Mouse (Mus musculus) stomach, postnatal 0 days (tissue): ENCODE measurements around the gene Eef1a2. TPM values are rescaled to one million over a fixed set of nuclear protein-coding genes. Genes with fewer than 3 reads are reported as not detected.

Experiments used
- ATAC-seq: fragments of 200-750 bp; cut with Nextera tagmentation; 2 replicates; pipeline ENCODE4 v1.8.0; 2017; ENCODE audit not compliant: low FRiP score, low TSS enrichment
- DNase-seq: peaks from one replicate; pipeline ENCODE4 v3.0.0-alpha.2; 2016; ENCODE audit warnings: low spot score
- H3K27ac ChIP-seq: fragments of 300-500 bp; sonication (generic); replicated peaks from 2 replicates; pipeline ENCODE4 v1.5.1; 2014; ENCODE audit warnings: mild to moderate bottlenecking, control low read depth
- H3K27me3 ChIP-seq: fragments of 300-500 bp; sonication (generic); 2 replicates; pipeline ENCODE4 v1.6.1; 2014; ENCODE audit warnings: low read length; ENCODE audit not compliant: control insufficient read depth, insufficient read depth
- H3K36me3 ChIP-seq: fragments of 300-500 bp; sonication (generic); 2 replicates; pipeline ENCODE4 v1.6.1; 2014; ENCODE audit warnings: low read length, mixed read lengths; ENCODE audit not compliant: control insufficient read depth, insufficient read depth
- H3K4me1 ChIP-seq: fragments of 300-500 bp; sonication (generic); replicated peaks from 2 replicates; pipeline ENCODE4 v1.6.1; 2014; ENCODE audit warnings: antibody characterized with exemption; ENCODE audit not compliant: control insufficient read depth, insufficient read depth
- H3K4me2 ChIP-seq: fragments of 300-500 bp; sonication (generic); replicated peaks from 2 replicates; pipeline ENCODE4 v1.6.1; 2014; ENCODE audit warnings: low read depth, mild to moderate bottlenecking, control low read depth, moderate library complexity
- H3K4me3 ChIP-seq: fragments of 300-500 bp; sonication (generic); 2 replicates; pipeline ENCODE4 v1.5.1; 2014; ENCODE audit warnings: low read depth, low read length, control low read depth
- H3K9ac ChIP-seq: fragments of 300-500 bp; sonication (generic); 2 replicates; pipeline ENCODE4 v1.6.1; 2014; ENCODE audit warnings: mild to moderate bottlenecking, low read length, control low read depth, mixed read lengths
- H3K9me3 ChIP-seq: fragments of 300-500 bp; sonication (generic); 2 replicates; pipeline ENCODE4 v1.6.1; 2016; ENCODE audit warnings: low read length; ENCODE audit not compliant: control insufficient read depth
- CTCF ChIP-seq: IDR thresholded peaks from 2 replicates; pipeline ENCODE4 v1.5.1; 2016; ENCODE audit warnings: antibody characterized with exemption, low read depth, mild to moderate bottlenecking, moderate library complexity
- EP300 ChIP-seq: optimal IDR thresholded peaks from 2 replicates; pipeline ENCODE3; 2016; ENCODE audit warnings: antibody characterized with exemption
- WGBS: fragments of 180-500 bp; shearing (Covaris S2); extraction: QIAGEN DNeasy Blood & Tissue Kit; methylation state at CpG from one replicate; pipeline ENCODE4 v1.1.7; 2014; 5-methylcytosine and 5-hydroxymethylcytosine counted together
- polyA plus RNA-seq: library from polyadenylated mRNA; unstranded; fragments of >200 nt; fragmentation: Nextera tagmentation; extraction: Ambion mirVana; gene quantifications from 2 replicates; pipeline ENCODE4 v1.2.1, GENCODE M21; 2015

Eef1a2 gene
- polyA plus RNA-seq, 1 experiment from 2014 or later: 0.40 TPM

- under 1% methylated on average over 64 of the region's 64 CpGs for WGBS
These were observed 30.5 kb upstream of the Eef1a2 start, which contains the start of gene Ppdpf for GRCm38 (mm10) chr2:181187121-181188000. Gene Ppdpf, plus strand, starts transcription at chr2:181187247.

GRCm38 (mm10) chr2:181186635-181187034 lies 29.8 kb upstream of the Eef1a2 start:
- H3K9me3 ChIP-seq: no peaks in the 10 kb centered on the region
- peak overlapping the region; percentile 86 for H3K9ac ChIP-seq
- no peaks in the 10 kb centered on the region for H3K27me3 ChIP-seq
- peak overlapping the region; percentile 70 for H3K4me3 ChIP-seq
- peak overlapping the region; percentile 97 for H3K27ac ChIP-seq
- no peaks in the 10 kb centered on the region for H3K4me1 ChIP-seq
- peak overlapping the region; percentile 59 for H3K4me2 ChIP-seq
- ATAC-seq: peak; percentile 81
- no peaks in the 10 kb centered on the region for H3K36me3 ChIP-seq
- peak; percentile 99 for TF ChIP-seq CTCF
- TF ChIP-seq EP300: no peak
- under 1% methylated on average over 14 of the region's 14 CpGs for WGBS
- peak; percentile 91 for DNase-seq

More at GRCm38 (mm10) chr2:181187121-181188000, 30.5 kb upstream of the Eef1a2 start, which contains the start of gene Ppdpf:
- Histone ChIP-seq H3K9me3 (no peaks in the 10 kb centered on the region), H3K27me3 (no peaks in the 10 kb centered on the region), H3K4me1 (no peaks in the 10 kb centered on the region), H3K36me3 (no peaks in the 10 kb centered on the region), H3K27ac (peak within 1 kb of the TSS; percentile 97), H3K9ac (peak within 1 kb of the TSS; percentile 86), H3K4me2 (peak within 1 kb of the TSS; percentile 59), H3K4me3 (peak within 1 kb of the TSS; percentile 70)
- peak; percentile 96 for DNase-seq
- ATAC-seq: peak; percentile 95
- TF ChIP-seq EP300 (no peak), CTCF (peak; percentile 38)

GRCm38 (mm10) chr2:181180898-181181297 lies 24.1 kb upstream of the Eef1a2 start:
- Histone ChIP-seq H3K9me3 (no peaks in the 10 kb centered on the region), H3K4me1 (no peaks in the 10 kb centered on the region), H3K4me3 (no peak overlapping the region), H3K27me3 (no peaks in the 10 kb centered on the region), H3K9ac (no peak overlapping the region), H3K27ac (no peak overlapping the region), H3K4me2 (no peak overlapping the region), H3K36me3 (no peaks in the 10 kb centered on the region)
- DNase-seq: no peak
- ATAC-seq: no peak
- 65% methylated on average over 6 of the region's 6 CpGs for WGBS
- no peak for TF ChIP-seq CTCF
- TF ChIP-seq EP300: no peak

- DNase-seq: no peak
- Histone ChIP-seq H3K9ac (no peak overlapping the region), H3K4me1 (no peaks in the 10 kb centered on the region), H3K36me3 (no peaks in the 10 kb centered on the region), H3K27ac (no peak overlapping the region), H3K4me2 (no peak overlapping the region), H3K27me3 (no peaks in the 10 kb centered on the region), H3K9me3 (no peaks in the 10 kb centered on the region), H3K4me3 (no peak overlapping the region)
- 60% methylated on average over 5 of the region's 5 CpGs for WGBS
- ATAC-seq: no peak
- no peak for TF ChIP-seq CTCF
- no peak for TF ChIP-seq EP300
These were observed 21.7 kb upstream of the Eef1a2 start for GRCm38 (mm10) chr2:181178471-181178870.

GRCm38 (mm10) chr2:181178015-181178414 lies 21.2 kb upstream of the Eef1a2 start:
- Histone ChIP-seq H3K9me3 (no peaks in the 10 kb centered on the region), H3K27me3 (no peaks in the 10 kb centered on the region), H3K27ac (no peak overlapping the region), H3K36me3 (no peaks in the 10 kb centered on the region), H3K9ac (no peak overlapping the region), H3K4me2 (no peak overlapping the region), H3K4me3 (no peak overlapping the region), H3K4me1 (no peaks in the 10 kb centered on the region)
- TF ChIP-seq EP300 (no peak), CTCF (no peak)
- ATAC-seq: no peak
- DNase-seq: no peak
- WGBS: 70% methylated on average over 3 of the region's 3 CpGs

GRCm38 (mm10) chr2:181174646-181175045 lies 17.8 kb upstream of the Eef1a2 start:
- H3K9me3 ChIP-seq: no peaks in the 10 kb centered on the region
- DNase-seq (no peak), ATAC-seq (no peak)
- H3K27ac ChIP-seq: no peak overlapping the region
- H3K9ac ChIP-seq: no peak overlapping the region
- no peak overlapping the region for H3K4me3 ChIP-seq
- H3K4me2 ChIP-seq: no peak overlapping the region
- H3K36me3 ChIP-seq: no peaks in the 10 kb centered on the region
- 82% methylated on average over 3 of the region's 3 CpGs for WGBS
- TF ChIP-seq CTCF: no peak
- no peaks in the 10 kb centered on the region for H3K4me1 ChIP-seq
- no peaks in the 10 kb centered on the region for H3K27me3 ChIP-seq
